Mouse (Mus musculus) adrenal gland, adult 2 months (tissue): ENCODE data around the gene Grap2. TPM values are rescaled to one million over a fixed set of nuclear protein-coding genes. Genes with fewer than 3 reads are reported as not detected.
A peak's percentile ranks its signal among the peaks of the same experiment; 100 is the strongest.
"Not testable (repeated sequence)": the region's sequence is repeated elsewhere in the genome, so short reads cannot be mapped to it uniquely, and the experiment has no call there.

Experiments
- DNase-seq: peaks from one replicate; pipeline ENCODE4 v3.0.0; 2021
- polyA plus RNA-seq: library from polyadenylated mRNA; depleted of rRNA; stranded (reverse); fragments of >200 nt; gene quantifications from 2 replicates; pipeline ENCODE4 v1.2.3, GENCODE M21; 2012
- total RNA-seq, 2 experiments: library from RNA; stranded (reverse); gene quantifications; 2 replicates each; pipeline ENCODE4 v1.2.3; 2021

Grap2 gene
- total and polyA plus RNA-seq, 3 experiments, result 0.29 to 1.1 (median 0.37) TPM

DNA sequence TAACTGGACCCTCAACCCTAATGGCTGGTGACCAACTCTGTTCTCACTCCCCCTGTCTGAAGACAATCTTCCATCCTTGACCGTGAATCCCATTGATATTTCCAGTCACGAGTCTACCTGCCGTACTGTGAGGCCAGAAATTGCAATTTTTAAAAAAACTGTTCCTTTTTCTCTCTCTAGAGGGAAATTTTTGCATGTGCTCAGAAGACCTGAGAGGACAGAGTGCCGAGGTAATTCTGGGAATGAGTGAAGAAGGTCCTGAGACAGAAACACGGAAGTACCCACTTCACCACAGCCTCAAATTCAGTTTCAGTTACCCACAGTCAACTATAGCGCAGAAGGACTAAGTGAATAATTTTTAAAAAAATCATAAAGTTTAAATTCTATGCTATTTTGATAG, 5.7 kb upstream of the Grap2 start:
- no peak for DNase-seq

DNA sequence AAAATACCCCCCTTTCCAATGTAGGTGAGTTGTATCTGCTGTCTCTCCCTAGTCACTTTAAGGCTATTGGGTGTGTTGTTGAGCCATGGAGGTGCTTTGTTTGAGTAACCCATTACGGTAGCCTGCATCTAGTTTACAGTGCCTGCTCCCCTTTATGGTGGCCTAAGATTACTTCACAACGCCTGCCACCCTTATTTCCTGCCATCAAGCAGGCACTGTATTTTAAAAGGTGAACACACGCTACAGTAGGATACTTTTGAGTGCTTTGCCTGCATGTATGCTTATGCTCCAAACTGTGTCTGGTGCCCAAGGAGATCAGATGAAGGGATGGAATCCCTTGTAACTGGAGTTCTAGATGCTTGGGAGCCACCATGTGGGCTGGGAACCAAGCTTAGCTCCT, 5.3 kb upstream of the Grap2 start:
- DNase-seq, result no peak

- no peak for DNase-seq
Measured at GRCm38 (mm10) chr15:80567731-80568130, 4.7 kb upstream of the Grap2 start.

DNA sequence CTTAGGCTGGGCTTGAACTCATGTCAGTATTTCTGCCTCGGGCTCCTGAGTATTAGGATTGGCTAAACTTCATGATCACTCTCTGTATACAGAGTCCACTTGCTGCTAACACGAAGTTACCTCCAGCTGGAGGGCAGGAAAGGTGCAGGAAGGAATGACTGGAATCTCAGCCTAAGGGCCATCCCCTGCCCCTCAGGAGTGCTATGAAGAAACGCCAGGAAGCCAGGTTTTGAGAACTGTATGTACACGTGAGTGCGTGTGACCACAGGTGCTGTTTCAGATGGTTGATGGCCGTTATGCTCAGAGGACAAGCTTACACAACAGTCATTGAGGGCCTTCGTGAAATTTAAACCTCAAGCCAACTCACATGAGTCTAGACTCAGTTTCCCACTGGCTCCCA, 3.2 kb upstream of the Grap2 start:
- no peak for DNase-seq

DNA sequence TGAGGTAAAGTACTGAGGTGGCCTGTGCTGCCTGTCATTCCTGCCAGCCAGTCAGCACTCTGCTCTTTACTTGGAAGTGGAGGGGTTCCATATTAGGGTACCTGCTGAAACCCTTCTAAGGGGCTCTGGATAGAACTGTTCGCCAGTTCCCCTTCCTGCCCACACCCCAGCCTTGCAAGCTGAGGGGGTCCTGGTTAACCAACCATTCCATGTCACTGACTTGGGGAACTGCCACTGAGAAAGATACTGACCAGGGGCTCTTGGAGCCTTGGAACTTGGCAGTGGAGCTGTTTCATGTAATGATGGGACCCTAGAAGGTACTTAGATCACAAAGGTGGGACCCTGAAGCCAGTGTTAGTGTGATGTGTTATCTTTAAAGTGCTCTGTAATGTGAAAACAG, 2.2 kb upstream of the Grap2 start:
- no peak for DNase-seq

GRCm38 (mm10) chr15:80571611-80572010, 783 bp upstream of the Grap2 start:
- DNase-seq, result no peak

DNA sequence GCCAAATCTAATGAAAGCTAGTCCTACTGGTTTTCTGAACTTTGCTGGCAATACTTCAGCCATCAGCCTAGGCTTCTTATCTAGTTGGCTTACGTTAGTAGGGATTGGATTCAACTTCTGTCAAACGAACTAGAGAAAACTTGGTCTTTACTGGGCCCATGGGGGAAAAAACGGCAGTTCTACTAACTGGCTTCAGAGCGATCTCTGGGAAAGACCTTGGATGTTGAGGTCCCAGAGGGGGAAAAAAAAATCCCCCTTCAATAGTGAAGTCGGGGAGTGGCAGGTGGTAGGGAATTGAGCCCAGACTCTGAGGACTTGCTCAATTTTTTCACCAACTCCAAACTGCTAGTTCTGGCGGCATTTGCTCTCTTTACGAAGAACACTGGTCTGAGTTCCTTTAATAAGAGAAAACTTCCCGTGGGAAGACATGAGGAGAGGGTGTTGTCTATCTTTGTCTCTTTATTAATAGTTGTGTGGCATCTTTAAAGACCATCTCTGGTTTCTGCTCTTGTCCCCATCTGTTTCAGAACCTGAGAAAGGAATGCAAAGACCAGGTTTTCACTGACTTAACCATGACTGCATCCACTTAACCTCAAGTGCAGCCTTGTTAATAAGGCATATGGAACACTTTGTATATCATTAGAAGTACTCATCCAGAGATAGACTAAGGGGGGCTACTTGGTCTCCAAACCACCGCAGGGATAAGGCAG, 572 bp downstream of the Grap2 start:
- no peak for DNase-seq

GRCm38 (mm10) chr15:80574211-80575040, 2.0 kb downstream of the Grap2 start:
- no peak for DNase-seq

DNA sequence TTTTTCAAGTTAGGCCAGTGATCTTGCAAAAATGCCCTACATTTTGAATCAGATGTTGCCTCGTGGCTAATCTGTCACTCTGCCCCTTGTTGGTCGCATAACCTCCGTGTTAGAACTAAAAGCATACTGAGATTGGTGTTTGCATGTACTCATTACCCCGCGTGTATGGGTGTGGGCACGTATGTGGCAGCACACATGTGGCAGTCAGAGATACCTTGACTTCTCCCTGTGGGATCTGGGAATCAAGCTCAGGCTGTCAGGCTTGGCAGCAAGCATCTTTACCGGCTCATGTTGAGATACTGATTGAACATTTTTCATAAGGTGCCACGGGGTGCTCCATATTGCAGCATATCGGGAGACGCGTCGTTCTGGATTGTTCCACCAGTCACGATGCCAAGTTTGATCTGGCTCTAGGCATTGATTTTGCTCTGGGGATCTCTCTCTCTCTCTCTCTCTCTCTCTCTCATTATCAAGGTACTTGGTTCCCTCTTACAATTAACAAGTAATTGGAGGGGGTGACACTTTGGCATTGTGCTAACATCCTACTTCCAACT, 3.5 kb downstream of the Grap2 start:
- no peak for DNase-seq

DNA sequence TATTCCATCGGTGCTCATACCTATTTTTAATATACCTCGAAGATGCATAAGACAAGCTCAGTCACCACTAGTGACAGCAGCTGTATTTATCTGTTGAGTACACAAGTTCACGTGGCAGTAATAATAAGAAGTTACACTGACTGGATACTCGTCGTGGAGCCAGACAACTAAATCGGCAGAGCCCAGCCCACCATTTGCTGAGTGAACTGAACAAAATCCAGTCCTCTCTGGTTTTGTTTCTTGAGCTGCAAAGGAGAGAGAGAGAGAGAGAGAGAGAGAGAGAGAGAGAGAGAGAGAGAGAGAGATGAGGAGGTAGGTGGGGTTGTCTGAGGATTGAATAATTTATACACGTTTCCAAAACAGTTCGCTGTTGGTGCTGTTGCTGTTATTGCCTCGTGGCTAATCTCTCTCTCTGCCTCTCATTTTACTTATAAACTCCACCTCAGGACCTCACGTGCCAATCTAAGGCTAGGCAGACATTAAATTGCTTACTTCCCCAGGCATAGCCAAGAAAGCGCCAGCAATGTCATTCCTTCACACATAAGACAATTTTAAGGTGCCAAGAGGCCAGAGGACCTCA, 4.1 kb downstream of the Grap2 start:
- DNase-seq, result no peak

- DNase-seq, result no peak
Measured at GRCm38 (mm10) chr15:80577166-80577960, 5.0 kb downstream of the Grap2 start.

GRCm38 (mm10) chr15:80579121-80579520, 6.7 kb downstream of the Grap2 start:
- DNase-seq, result no peak

DNA sequence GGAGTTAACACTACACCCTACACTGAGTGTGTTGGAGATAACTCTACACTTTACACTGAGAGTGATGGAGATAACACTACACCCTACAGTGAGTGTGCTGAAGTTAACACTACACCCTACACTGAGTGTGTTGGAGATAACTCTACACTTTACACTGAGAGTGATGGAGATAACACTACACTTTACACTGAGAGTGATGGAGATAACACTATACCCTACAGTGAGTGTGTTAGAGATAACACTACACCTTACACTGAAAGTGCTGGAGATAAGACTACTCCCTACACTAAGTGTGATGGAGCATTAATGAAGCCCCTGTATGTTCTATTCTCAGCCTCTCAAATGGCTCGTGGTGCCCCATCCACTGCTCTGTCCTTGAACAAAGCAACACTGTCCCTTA, 8.2 kb downstream of the Grap2 start:
- not testable (repeated sequence) for DNase-seq

- peak; percentile 79 for DNase-seq
Measured at GRCm38 (mm10) chr15:80582581-80583495, 10.4 kb downstream of the Grap2 start.

DNA sequence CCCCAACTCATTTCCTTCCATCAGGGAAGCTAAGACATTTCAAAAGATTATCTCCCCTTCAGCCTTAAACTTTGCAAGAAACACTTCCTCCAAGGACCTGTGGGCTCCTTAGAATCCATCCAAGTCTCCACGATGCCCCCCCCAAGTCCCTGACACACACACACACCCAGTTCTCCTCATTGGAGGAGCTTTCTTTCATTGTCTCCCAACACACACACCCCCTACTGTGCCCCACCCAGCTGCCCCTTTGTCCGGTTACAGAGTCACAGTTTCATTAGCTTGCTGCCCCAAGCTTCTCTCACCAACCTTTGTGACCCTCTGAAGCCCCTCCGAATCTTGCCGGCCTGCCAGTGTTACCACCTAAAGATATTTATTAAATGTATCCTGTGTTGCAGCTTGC, 13.9 kb downstream of the Grap2 start:
- no peak for DNase-seq

DNA sequence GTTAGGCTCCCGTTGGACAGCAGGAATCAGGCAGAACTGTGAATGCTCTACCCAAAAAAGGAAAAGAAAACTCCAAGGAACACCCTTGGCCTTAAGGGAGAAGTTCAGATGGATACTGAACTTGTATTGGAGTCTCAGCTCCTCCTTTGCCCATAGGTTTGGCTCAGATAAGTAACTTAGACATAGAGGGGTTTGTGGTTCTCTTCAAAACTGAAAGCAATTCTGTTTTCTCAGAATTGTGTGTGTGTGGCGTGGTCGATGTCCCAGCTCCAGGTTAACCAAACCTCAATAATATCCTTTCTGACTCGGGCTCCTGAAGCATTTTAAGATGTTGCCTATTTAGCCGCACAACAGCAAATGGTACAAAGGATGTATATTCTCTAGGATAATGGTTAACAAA, 18.2 kb downstream of the Grap2 start:
- DNase-seq, result no peak

DNA sequence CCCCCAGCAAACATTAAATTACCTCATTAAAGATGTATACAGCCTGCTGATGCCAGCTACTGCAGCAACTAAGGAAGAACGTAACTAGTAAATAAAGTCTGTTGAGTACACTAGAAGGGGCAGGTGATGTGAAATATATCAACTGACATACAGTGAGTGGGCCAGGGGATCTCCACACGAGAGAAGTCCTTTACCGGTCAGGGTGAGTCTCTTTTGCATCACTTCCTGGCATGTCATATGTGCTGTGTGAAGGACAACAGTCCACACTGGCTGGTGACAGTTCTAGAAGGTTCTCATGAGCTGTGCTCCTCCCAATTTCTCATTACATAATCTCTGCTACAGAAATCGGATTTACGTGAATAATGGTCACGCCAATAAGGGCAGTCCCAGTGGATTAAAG, 20.3 kb downstream of the Grap2 start:
- no peak for DNase-seq

GRCm38 (mm10) chr15:80593877-80594276, 21.5 kb downstream of the Grap2 start:
- DNase-seq, result no peak

- DNase-seq, result no peak
Measured at GRCm38 (mm10) chr15:80598750-80599149, 26.4 kb downstream of the Grap2 start.

- peak; percentile 66 for DNase-seq
Measured at GRCm38 (mm10) chr15:80599213-80599750, 26.9 kb downstream of the Grap2 start.

DNA sequence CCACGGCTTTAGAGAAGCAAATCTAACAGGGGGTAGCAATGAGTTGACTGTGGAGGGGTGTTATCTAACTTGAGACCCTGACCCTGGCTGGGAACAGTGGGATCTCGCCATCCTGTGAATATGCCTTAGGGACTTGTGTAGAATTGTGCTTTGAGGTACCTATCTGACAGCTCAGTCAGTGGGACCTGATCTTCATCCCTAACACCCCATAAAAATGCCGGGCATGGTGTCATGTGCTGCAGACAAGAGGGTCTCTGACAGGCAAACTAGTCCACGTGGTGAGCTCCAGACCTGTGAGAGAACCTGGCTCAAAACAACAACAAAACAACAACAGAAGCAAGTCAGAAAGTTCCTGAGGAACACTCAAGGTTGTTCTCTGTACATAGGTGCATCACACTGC, 27.4 kb downstream of the Grap2 start:
- DNase-seq, result no peak
